Mouse (Mus musculus) MEL (cell line): ENCODE results near the gene Dock7.

Experiments
- CTCF ChIP-seq, 3 experiments: IDR thresholded peaks in 2 of 3; conservative IDR thresholded peaks in 1 of 3; 2 replicates each; pipeline ENCODE4 v1.5.1; 2011 to 2012; ENCODE audit warnings: low read length in 3 of 3, low read depth in 2 of 3, mild to moderate bottlenecking in 2 of 3, improper control_type of control experiment in 1 of 3, inconsistent platforms in 1 of 3, mixed read lengths in 1 of 3, moderate library complexity in 1 of 3; ENCODE audit not compliant: control insufficient read depth in 1 of 3, insufficient read depth in 1 of 3, poor library complexity in 1 of 3, severe bottlenecking in 1 of 3
- E2F4 ChIP-seq: IDR thresholded peaks from 2 replicates; pipeline ENCODE4 v1.6.1; 2011; ENCODE audit warnings: low read depth, low read length, improper control_type of control experiment, borderline replicate concordance
- ELF1 ChIP-seq: IDR thresholded peaks from 2 replicates; pipeline ENCODE4 v1.6.1; 2014; ENCODE audit warnings: low read depth, mild to moderate bottlenecking, inconsistent platforms, low read length, improper control_type of control experiment, moderate library complexity
- GATA1 ChIP-seq: IDR thresholded peaks from 2 replicates; pipeline ENCODE4 v1.6.1; 2011; ENCODE audit warnings: low read depth, low read length, improper control_type of control experiment
- MAZ ChIP-seq: IDR thresholded peaks from 2 replicates; pipeline ENCODE4 v1.6.1; 2012; ENCODE audit warnings: low read depth, mild to moderate bottlenecking, inconsistent platforms, low read length, improper control_type of control experiment
- MEF2A ChIP-seq: IDR thresholded peaks from 2 replicates; pipeline ENCODE4 v1.6.1; 2014; ENCODE audit warnings: low read depth, mild to moderate bottlenecking, inconsistent platforms, low read length, improper control_type of control experiment; ENCODE audit not compliant: poor library complexity, insufficient replicate concordance, severe bottlenecking; ENCODE audit errors: extremely low read depth
- MYC ChIP-seq: IDR thresholded peaks from 2 replicates; pipeline ENCODE4 v1.6.1; 2011; ENCODE audit warnings: low read depth, mild to moderate bottlenecking, low read length, improper control_type of control experiment, moderate library complexity
- POLR2A ChIP-seq, 2 experiments: IDR thresholded peaks; 2 replicates each; pipeline ENCODE4 v1.6.1; 2011 to 2012; ENCODE audit warnings: low read length in 2 of 2, mild to moderate bottlenecking in 2 of 2, control low read depth in 1 of 2, improper control_type of control experiment in 1 of 2, low read depth in 1 of 2, moderate library complexity in 1 of 2; ENCODE audit not compliant: control insufficient read depth in 1 of 2, insufficient read depth in 1 of 2, poor library complexity in 1 of 2
- SMC3 ChIP-seq: IDR thresholded peaks from 2 replicates; pipeline ENCODE4 v1.6.1; 2011; ENCODE audit warnings: low read depth, low read length, improper control_type of control experiment
- USF1 ChIP-seq: IDR thresholded peaks from 2 replicates; pipeline ENCODE4 v1.6.1; 2014; ENCODE audit warnings: low read depth, mild to moderate bottlenecking, inconsistent platforms, low read length, improper control_type of control experiment, moderate library complexity
- USF2 ChIP-seq, 2 experiments: IDR thresholded peaks; 2 replicates each; pipeline ENCODE4 v1.6.1; 2011 to 2012; ENCODE audit warnings: improper control_type of control experiment in 2 of 2, low read length in 2 of 2, borderline replicate concordance in 1 of 2, inconsistent platforms in 1 of 2, low read depth in 1 of 2, mild to moderate bottlenecking in 1 of 2; ENCODE audit not compliant: insufficient read depth in 1 of 2
- ZC3H11A ChIP-seq: IDR thresholded peaks from 2 replicates; pipeline ENCODE4 v1.6.1; 2012; ENCODE audit warnings: low read depth, mild to moderate bottlenecking, inconsistent platforms, low read length, improper control_type of control experiment
- ZMIZ1 ChIP-seq: IDR thresholded peaks from 2 replicates; pipeline ENCODE4 v1.6.1; 2012; ENCODE audit warnings: low read depth, mild to moderate bottlenecking, inconsistent platforms, low read length, improper control_type of control experiment, moderate library complexity

DNA sequence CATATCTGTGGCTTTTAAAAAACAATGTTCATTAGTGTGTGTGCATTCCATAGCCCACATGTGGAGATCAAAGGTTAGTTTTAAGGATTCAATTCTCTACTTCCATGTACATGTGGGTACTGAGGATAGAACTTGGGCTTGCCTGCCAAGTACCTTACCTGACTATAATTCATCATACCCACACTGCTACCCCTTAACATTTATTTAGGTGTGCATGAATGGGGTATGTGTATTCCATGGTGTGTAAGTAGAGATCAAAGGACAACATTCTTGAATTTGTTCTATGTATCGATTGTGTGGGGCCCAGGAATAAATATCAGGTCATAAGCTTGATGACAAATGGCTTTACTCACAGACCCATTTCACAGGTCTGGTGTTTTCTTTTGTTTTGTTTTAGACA lies 20.5 kb upstream of the Dock7 start:
- TF ChIP-seq POLR2A (IDR thresholded peaks at IDR 0.05; ENCODE audit: control insufficient read depth in 1 of 2, insufficient read depth in 1 of 2, low read depth in 1 of 2, low read length in 2 of 2, poor library complexity in 1 of 2) (no peak), E2F4 (no peak), USF1 (no peak), ZMIZ1 (no peak), MEF2A (no peak), SMC3 (no peak), GATA1 (no peak), MAZ (no peak), ELF1 (no peak), ZC3H11A (no peak), CTCF (IDR thresholded peaks at IDR 0.05 in 2 of 3, conservative IDR thresholded peaks at IDR 0.05 in 1 of 3; ENCODE audit: control insufficient read depth in 1 of 3, insufficient read depth in 1 of 3, low read depth in 2 of 3, low read length in 3 of 3, poor library complexity in 1 of 3, severe bottlenecking in 1 of 3) (no peak), MYC (no peak), USF2 (IDR thresholded peaks at IDR 0.05; ENCODE audit: borderline replicate concordance in 1 of 2, insufficient read depth in 1 of 2, low read depth in 1 of 2, low read length in 2 of 2) (no peak)
